Mouse (Mus musculus) cortical plate, adult 2 months (tissue): Measurements from ENCODE around the gene Tcp11l2.

Source experiments
- CTCF ChIP-seq: fragments of 200-500 bp; IDR thresholded peaks from 2 replicates; pipeline ENCODE4 v1.5.1; 2011; ENCODE audit warnings: mild to moderate bottlenecking, control low read depth, low read length; ENCODE audit not compliant: insufficient read depth; ENCODE audit errors: extremely low read depth
- POLR2A ChIP-seq: fragments of 200-500 bp; IDR thresholded peaks from 2 replicates; pipeline ENCODE4 v1.6.1; 2011; ENCODE audit warnings: mild to moderate bottlenecking, low read length, control low read depth; ENCODE audit not compliant: insufficient read depth; ENCODE audit errors: extremely low read depth

DNA sequence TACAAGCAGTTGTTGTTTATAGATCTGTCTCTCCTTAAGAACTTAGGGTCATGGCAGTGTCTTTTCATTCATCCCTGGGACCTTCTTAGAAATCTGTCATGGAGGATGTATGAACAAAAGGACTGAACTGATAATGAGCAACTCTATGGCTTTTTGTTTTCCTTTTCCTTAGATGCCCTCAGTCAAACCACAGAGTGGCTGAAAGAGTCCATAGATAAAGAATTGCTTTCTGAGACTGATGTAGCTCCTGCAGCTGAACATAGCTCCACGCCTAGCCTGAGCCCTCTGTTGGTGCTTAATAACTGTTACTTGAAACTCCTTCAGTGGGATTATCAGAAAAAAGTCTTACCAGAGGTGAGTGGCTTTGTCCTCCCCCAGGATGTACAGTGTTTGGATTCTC is 27.9 kb downstream of the Tcp11l2 start:
- TF ChIP-seq POLR2A (no peak), CTCF (no peak)
